In the genomic region with DNA sequence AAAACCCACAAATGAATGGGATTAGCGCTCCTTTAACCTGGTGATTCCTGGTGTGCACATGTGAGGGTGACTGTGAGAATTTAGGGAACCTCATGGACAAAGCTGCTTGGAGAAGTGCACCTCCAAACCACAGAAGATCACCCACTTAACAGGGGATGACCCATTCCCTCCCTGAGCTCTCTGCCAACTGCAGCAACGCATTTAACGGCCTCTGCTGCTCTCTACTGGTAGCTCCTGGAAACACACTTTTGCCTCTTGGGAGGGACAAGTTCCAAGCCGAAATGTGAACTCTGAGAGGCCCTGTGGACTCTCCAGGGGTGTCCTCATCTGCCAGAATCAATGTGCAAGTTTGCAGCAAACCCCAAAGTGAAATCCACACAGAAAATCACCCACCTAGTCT, we compare ENCODE assay signal across 9 mouse cellular contexts. TPM values are rescaled to one million over a fixed set of nuclear protein-coding genes. Genes with fewer than 3 reads are reported as not detected.
DNase-seq lines count a peak whose midpoint lies in the region; ATAC-seq and TF ChIP-seq lines count a peak whose summit lies in the region.
"Had no signal": no experiment of that assay in that cellular context is flagged by ENCODE, and none has a peak within 500 bp of the region (broad histone marks: within the 10 kb centered on the region; RNA-seq: fewer than 3 reads in every experiment).

No protein-coding gene starts in this region.

- H3K9ac ChIP-seq in forebrain, embryonic 15.5 days (replicated peaks): no peak overlapping the region
- H3K9ac ChIP-seq: hindbrain, embryonic 15.5 days had no signal

- ATAC-seq in forebrain, embryonic 15.5 days (replicated peaks): no peak

- WGBS in forebrain, embryonic 10.5 days: 25% methylated on average over 4 of the region's 4 CpGs
- 21% methylated on average over 4 of the region's 4 CpGs for WGBS in forebrain, embryonic 15.5 days
- WGBS in cerebellum, adult 2 months: 24% methylated on average over 4 of the region's 4 CpGs

- TF ChIP-seq CTCF in cerebellum, adult 2 months (IDR thresholded peaks at IDR 0.05; ENCODE audit: borderline replicate concordance, insufficient read depth, low read depth, low read length): peak; percentile 97

- no peak overlapping the region for H3K4me2 ChIP-seq in forebrain, embryonic 15.5 days (replicated peaks)
- H3K4me2 ChIP-seq: hindbrain, embryonic 15.5 days had no signal

- H3K27ac ChIP-seq in forebrain, embryonic 10.5 days: no peak overlapping the region
- H3K27ac ChIP-seq in forebrain, embryonic 15.5 days (replicated peaks): no peak overlapping the region
- no peak overlapping the region for H3K27ac ChIP-seq in cerebellum, adult 2 months (ENCODE audit: insufficient read depth, low read length)
- H3K27ac ChIP-seq: hindbrain, embryonic 15.5 days had no signal

- peaks cover 39% of the 10 kb centered on the region for H3K4me1 ChIP-seq in forebrain, embryonic 10.5 days
- H3K4me1 ChIP-seq in forebrain, embryonic 15.5 days: peaks cover 19% of the 10 kb centered on the region
- peaks cover 14% of the 10 kb centered on the region for H3K4me1 ChIP-seq in cerebellum, adult 2 months (ENCODE audit: control insufficient read depth, insufficient read depth, low read length)

- no peak for TF ChIP-seq POLR2A in cerebellum, adult 2 months (IDR thresholded peaks at IDR 0.05; ENCODE audit: borderline replicate concordance, insufficient read depth, low read length)

- H3K9me3 ChIP-seq in forebrain, embryonic 10.5 days: peaks cover 5% of the 10 kb centered on the region; the same call in 1 of the 2 replicates
- no peaks in the 10 kb centered on the region for H3K9me3 ChIP-seq in forebrain, embryonic 15.5 days
- H3K9me3 ChIP-seq: hindbrain, embryonic 15.5 days had no signal

- H3K27me3 ChIP-seq in forebrain, embryonic 10.5 days (ENCODE audit: poor library complexity, severe bottlenecking): peaks cover 50% of the 10 kb centered on the region
- H3K27me3 ChIP-seq in forebrain, embryonic 15.5 days: peaks cover 9% of the 10 kb centered on the region; the same call in 1 of the 2 replicates
- no peaks in the 10 kb centered on the region for H3K27me3 ChIP-seq in cerebellum, adult 2 months (ENCODE audit: control insufficient read depth, insufficient read depth, low read length)

- H3K4me3 ChIP-seq in forebrain, embryonic 10.5 days: no peak overlapping the region
- H3K4me3 ChIP-seq in forebrain, embryonic 15.5 days: no peak overlapping the region
- H3K4me3 ChIP-seq in cerebellum, adult 2 months (replicated peaks; ENCODE audit: insufficient read depth, low read depth, low read length): no peak overlapping the region
- H3K4me3 ChIP-seq: hindbrain, embryonic 15.5 days had no signal

- DNase-seq in forebrain, embryonic 10.5 days (ENCODE audit: extremely low spot score, low spot score): peak; percentile 75
- peak; percentile 69 for DNase-seq in Muller cell, postnatal 12 days (ENCODE audit: inconsistent ontology term)
- DNase-seq in cerebellum, adult 2 months: peak; percentile 50 to 76
- peak; percentile 70 to 81 for DNase-seq in frontal cortex, postnatal 36 days (ENCODE audit: low spot score in 2 of 2)
- DNase-seq in layer of hippocampus, adult 18-20 months (ENCODE audit: low spot score in 2 of 2): peak; percentile 35 to 76
- peak; percentile 80 for DNase-seq in lung, postnatal 14 days
- DNase-seq in right cerebral cortex, postnatal 14 days: peak; percentile 78

- no peaks in the 10 kb centered on the region for H3K36me3 ChIP-seq in forebrain, embryonic 10.5 days (replicated peaks)
- no peaks in the 10 kb centered on the region for H3K36me3 ChIP-seq in forebrain, embryonic 15.5 days
- H3K36me3 ChIP-seq: hindbrain, embryonic 15.5 days had no signal

RNA-seq across cellular contexts. Expression of gene Clrn3, which starts 41.0 kb away (rescaled TPM):
- polyA plus RNA-seq in forebrain, embryonic 10.5 days (2016; fragmentation: Nextera tagmentation; extraction: Ambion mirVana): not detected in 2 replicates
- not detected in 2 replicates for polyA plus RNA-seq in forebrain, embryonic 15.5 days (2015; fragmentation: Nextera tagmentation; extraction: Ambion mirVana)
- not detected in 2 replicates for polyA plus RNA-seq in cerebellum, adult 2 months (2012; rRNA removed)
- total RNA-seq in layer of hippocampus, adult 18-20 months (2021): not detected
- polyA plus RNA-seq: hindbrain, embryonic 15.5 days had no signal

RNA-seq across cellular contexts. Expression of gene Ptpre, which starts 49.9 kb away (rescaled TPM):
- 0.31 and 0.41 TPM in 2 replicates for polyA plus RNA-seq in forebrain, embryonic 10.5 days (2016; fragmentation: Nextera tagmentation; extraction: Ambion mirVana)
- polyA plus RNA-seq in forebrain, embryonic 15.5 days (2015; fragmentation: Nextera tagmentation; extraction: Ambion mirVana): 3.1 and 3.4 TPM in 2 replicates
- 20.8 and 21.2 TPM in 2 replicates for polyA plus RNA-seq in cerebellum, adult 2 months (2012; rRNA removed)
- total RNA-seq in layer of hippocampus, adult 18-20 months (2021): 10 to 100 TPM; 47.1 to 49.3 TPM
